Mouse (Mus musculus) heart, adult 2 months (tissue): ENCODE data around the gene Gm42372.

Experiments used
- CTCF ChIP-seq: fragments of 200-600 bp; IDR thresholded peaks from 2 replicates; pipeline ENCODE4 v1.8.1; 2022; ENCODE audit warnings: antibody characterized with exemption, mild to moderate bottlenecking, moderate library complexity
- EP300 ChIP-seq: fragments of 200-500 bp; IDR thresholded peaks from 2 replicates; pipeline ENCODE4 v1.6.1; 2011; ENCODE audit warnings: low read depth, low read length, control low read depth; ENCODE audit not compliant: insufficient read depth
- POLR2A ChIP-seq: fragments of 200-500 bp; IDR thresholded peaks from 2 replicates; pipeline ENCODE4 v1.6.1; 2011; ENCODE audit warnings: mild to moderate bottlenecking, low read depth, low read length, control low read depth; ENCODE audit not compliant: insufficient read depth

DNA sequence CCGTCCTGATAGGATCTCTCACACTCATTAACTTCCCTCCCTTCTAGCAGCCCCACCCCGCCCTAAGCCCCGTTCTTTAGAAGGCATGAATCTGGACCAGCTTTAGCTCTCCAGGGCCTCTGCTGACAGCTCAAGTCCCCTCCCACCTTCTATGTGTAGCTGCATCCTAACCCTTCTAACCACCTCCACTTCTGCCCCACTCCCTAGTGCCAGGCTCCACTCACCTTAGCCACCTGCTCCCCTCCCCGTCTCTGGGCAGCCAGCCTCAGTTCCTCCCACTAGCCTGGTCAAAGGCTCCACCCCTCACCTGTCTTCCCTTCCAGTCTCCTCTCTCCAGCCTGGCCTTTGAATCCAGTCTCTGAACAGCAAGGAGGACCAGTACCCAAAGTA is 42.6 kb downstream of the Gm42372 start:
- TF ChIP-seq POLR2A, result no peak
- no peak for TF ChIP-seq CTCF
- TF ChIP-seq EP300, result no peak
